Mouse (Mus musculus) heart, adult 8-10 months (tissue): ENCODE data around the gene Snta1. TPM values are rescaled to one million over a fixed set of nuclear protein-coding genes. Genes with fewer than 3 reads are reported as not detected.

Experiments
- DNase-seq: peaks from one replicate; pipeline ENCODE4 v3.0.0; 2022; ENCODE audit warnings: low spot score
- total RNA-seq, 4 experiments: library from RNA; stranded (reverse); gene quantifications; 2 replicates each; pipeline ENCODE4 v1.2.4; 2022

Gene Snta1
- total RNA-seq, result 10 to 100 TPM; 69.1 to 74.1 (median 72.8) TPM

- peak; percentile 83 for DNase-seq
Observed at GRCm38 (mm10) chr2:154407643-154408445, at the start of gene Snta1. Snta1 (minus strand) TSS chr2:154408099.

GRCm38 (mm10) chr2:154456621-154457020 is 48.7 kb upstream of the Snta1 start:
- no peak for DNase-seq

- DNase-seq, result peak; percentile 71
Observed at GRCm38 (mm10) chr2:154455776-154456175, 47.9 kb upstream of the Snta1 start.

- DNase-seq, result no peak
Observed at GRCm38 (mm10) chr2:154454605-154455004, 46.7 kb upstream of the Snta1 start.

- no peak for DNase-seq
Observed at GRCm38 (mm10) chr2:154454099-154454498, 46.2 kb upstream of the Snta1 start.

- DNase-seq, result no peak
Observed at GRCm38 (mm10) chr2:154452951-154453350, 45.1 kb upstream of the Snta1 start.

GRCm38 (mm10) chr2:154448633-154449032 is 40.7 kb upstream of the Snta1 start:
- DNase-seq, result no peak

GRCm38 (mm10) chr2:154447821-154448220 is 39.9 kb upstream of the Snta1 start:
- DNase-seq, result no peak

- DNase-seq, result no peak
Observed at GRCm38 (mm10) chr2:154440453-154440852, 32.6 kb upstream of the Snta1 start.

GRCm38 (mm10) chr2:154437191-154437527 is 29.3 kb upstream of the Snta1 start:
- no peak for DNase-seq

GRCm38 (mm10) chr2:154436458-154437190 is 28.7 kb upstream of the Snta1 start, which contains the start of gene Cbfa2t2:
Cbfa2t2 (plus strand) TSS chr2:154436481.
- peak; percentile 32 for DNase-seq

GRCm38 (mm10) chr2:154436076-154436457 is 28.2 kb upstream of the Snta1 start:
- DNase-seq, result peak; percentile 97

- DNase-seq, result no peak
Observed at GRCm38 (mm10) chr2:154434690-154435089, 26.8 kb upstream of the Snta1 start.

GRCm38 (mm10) chr2:154433391-154433790 is 25.5 kb upstream of the Snta1 start:
- DNase-seq, result no peak

- DNase-seq, result no peak
Observed at GRCm38 (mm10) chr2:154432696-154433095, 24.8 kb upstream of the Snta1 start.

- DNase-seq, result no peak
Observed at GRCm38 (mm10) chr2:154430566-154430965, 22.7 kb upstream of the Snta1 start.

- DNase-seq, result no peak
Observed at GRCm38 (mm10) chr2:154427853-154428360, 20.0 kb upstream of the Snta1 start.

- DNase-seq, result no peak
Observed at GRCm38 (mm10) chr2:154426905-154427852, 19.3 kb upstream of the Snta1 start.

- no peak for DNase-seq
Observed at GRCm38 (mm10) chr2:154426188-154426904, 18.4 kb upstream of the Snta1 start.

- no peak for DNase-seq
Observed at GRCm38 (mm10) chr2:154425522-154425921, 17.6 kb upstream of the Snta1 start.

GRCm38 (mm10) chr2:154423548-154423947 is 15.6 kb upstream of the Snta1 start:
- no peak for DNase-seq
